Mouse (Mus musculus) neural tube, embryonic 13.5 days (tissue): ENCODE data around the gene Krtap9-5. TPM values are rescaled to one million over a fixed set of nuclear protein-coding genes. Genes with fewer than 3 reads are reported as not detected.

Source experiments
- ATAC-seq: fragments of 200-750 bp; cut with Nextera tagmentation; 2 replicates; pipeline ENCODE4 v1.8.0; 2017; ENCODE audit warnings: low read depth, mild to moderate bottlenecking, moderate TSS enrichment, moderate library complexity
- H3K27ac ChIP-seq: fragments of 300-500 bp; sonication (generic); replicated peaks from 2 replicates; pipeline ENCODE4 v1.5.1; 2015; ENCODE audit warnings: moderate library complexity, mild to moderate bottlenecking, inconsistent platforms
- H3K27me3 ChIP-seq: fragments of 300-500 bp; sonication (generic); 2 replicates; pipeline ENCODE4 v1.6.1; 2015; ENCODE audit warnings: mild to moderate bottlenecking, inconsistent platforms
- H3K36me3 ChIP-seq: fragments of 300-500 bp; sonication (generic); 2 replicates; pipeline ENCODE4 v1.6.1; 2015; ENCODE audit warnings: mild to moderate bottlenecking, inconsistent platforms
- H3K4me1 ChIP-seq: fragments of 300-500 bp; sonication (generic); replicated peaks from 2 replicates; pipeline ENCODE4 v1.6.1; 2015; ENCODE audit warnings: inconsistent platforms
- H3K4me2 ChIP-seq: fragments of 300-500 bp; sonication (generic); 2 replicates; pipeline ENCODE4 v1.6.1; 2015; ENCODE audit warnings: inconsistent platforms, mild to moderate bottlenecking, moderate library complexity
- H3K4me3 ChIP-seq: fragments of 300-500 bp; sonication (generic); 2 replicates; pipeline ENCODE4 v1.5.1; 2015; ENCODE audit warnings: mild to moderate bottlenecking, inconsistent platforms
- H3K9ac ChIP-seq: fragments of 300-500 bp; sonication (generic); 2 replicates; pipeline ENCODE4 v1.6.1; 2015; ENCODE audit warnings: moderate library complexity, mild to moderate bottlenecking, inconsistent platforms
- H3K9me3 ChIP-seq: fragments of 300-500 bp; sonication (generic); 2 replicates; pipeline ENCODE4 v1.6.1; 2016; ENCODE audit warnings: inconsistent platforms
- WGBS: fragments of 180-500 bp; shearing (Covaris S2); methylation state at CpG from one replicate; pipeline ENCODE4 v1.1.7; 2015; 5-methylcytosine and 5-hydroxymethylcytosine counted together
- polyA plus RNA-seq: library from polyadenylated mRNA; unstranded; fragments of >200 nt; fragmentation: Nextera tagmentation; extraction: Ambion mirVana; gene quantifications from 2 replicates; pipeline ENCODE4 v1.2.1, GENCODE M21; 2015

Gene Krtap9-5
- not detected in 2 replicates for polyA plus RNA-seq

DNA sequence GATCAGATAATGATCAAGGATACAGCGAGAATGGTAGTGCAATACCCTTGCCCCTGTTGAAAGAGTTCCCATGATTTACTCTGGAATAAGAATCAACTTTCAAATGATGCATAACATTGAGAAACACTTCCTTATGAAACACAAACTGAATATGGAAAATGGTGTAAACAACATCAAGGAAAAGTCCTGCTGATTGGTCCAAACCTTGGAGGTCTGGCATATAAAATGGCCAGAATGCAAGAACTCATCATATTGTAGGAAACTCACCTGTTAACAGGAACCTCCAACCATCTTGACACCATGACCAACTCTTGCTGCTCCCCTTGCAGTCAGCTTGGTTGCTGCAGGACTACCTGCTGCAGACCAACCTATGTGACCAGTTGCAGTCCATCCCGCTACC is at the start of gene Krtap9-5:
Gene Krtap9-5 (plus strand): TSS at position 301 of the 400 bp plus-strand sequence.
- 89% methylated on average over 2 of the region's 2 CpGs for WGBS

DNA sequence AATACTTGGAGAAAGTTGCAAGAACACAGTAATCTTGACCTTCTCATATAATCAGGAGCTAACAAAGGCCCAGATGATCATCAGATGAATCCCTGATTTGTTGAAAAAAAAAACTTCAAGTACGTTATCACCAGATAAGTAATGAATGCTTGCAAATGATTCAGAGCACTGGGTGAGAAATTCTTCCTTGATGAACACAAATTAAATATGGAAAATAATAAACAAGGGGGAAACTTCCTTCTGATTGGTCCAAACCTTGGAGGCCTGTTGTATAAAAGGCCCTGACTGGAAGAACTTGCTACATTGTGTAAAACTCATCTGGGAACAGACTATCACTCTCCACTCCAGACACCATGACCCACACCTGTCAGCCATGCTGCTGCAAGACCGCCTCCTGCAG is 40.7 kb upstream of the Krtap9-5 start, which contains the start of gene Krtap31-1:
Gene Krtap31-1 (plus strand): TSS at position 301 of the 400 bp plus-strand sequence.
- Histone ChIP-seq H3K27me3 (no peaks in the 10 kb centered on the region), H3K4me3 (no peak within 1 kb of the TSS), H3K9me3 (no peaks in the 10 kb centered on the region), H3K27ac (no peak within 1 kb of the TSS), H3K9ac (no peak within 1 kb of the TSS), H3K4me1 (no peaks in the 10 kb centered on the region), H3K4me2 (no peak within 1 kb of the TSS), H3K36me3 (no peaks in the 10 kb centered on the region)
- ATAC-seq = no peak
- WGBS = 86% methylated on average over 2 of the region's 2 CpGs

More for the DNA sequence above, at the start of gene Krtap9-5:
- H3K9me3 ChIP-seq = peaks cover under 1% of the 10 kb centered on the region; the same call in 1 of the 2 replicates
- no peak for ATAC-seq
- H3K36me3 ChIP-seq = no peaks in the 10 kb centered on the region
- H3K4me3 ChIP-seq = no peak within 1 kb of the TSS
- no peaks in the 10 kb centered on the region for H3K27me3 ChIP-seq
- no peak within 1 kb of the TSS for H3K9ac ChIP-seq
- no peak within 1 kb of the TSS for H3K4me2 ChIP-seq
- no peaks in the 10 kb centered on the region for H3K4me1 ChIP-seq
- H3K27ac ChIP-seq = no peak within 1 kb of the TSS

DNA sequence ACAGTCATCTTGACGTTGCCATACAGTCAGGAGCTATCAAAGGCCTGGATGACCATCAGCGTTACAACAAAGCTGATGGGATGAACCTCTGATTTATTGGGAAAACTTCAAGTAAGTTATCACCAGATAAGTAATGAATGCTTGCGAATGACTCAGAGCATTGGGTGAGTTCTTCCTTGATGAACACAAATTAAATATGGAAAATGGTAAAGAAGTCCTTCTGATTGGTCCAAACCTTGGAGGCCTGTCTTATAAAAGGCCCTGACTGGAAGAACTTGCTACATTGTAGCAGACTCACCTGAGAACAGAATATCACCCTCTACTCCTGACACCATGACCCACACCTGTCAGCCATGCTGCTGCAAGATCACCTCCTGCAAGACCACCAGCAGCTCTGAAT is 33.8 kb upstream of the Krtap9-5 start, which contains the start of gene Gm11565:
Gene Gm11565 (plus strand): TSS at position 301 of the 400 bp plus-strand sequence.
- Histone ChIP-seq H3K9me3 (no peaks in the 10 kb centered on the region), H3K36me3 (no peaks in the 10 kb centered on the region), H3K9ac (no peak within 1 kb of the TSS), H3K27me3 (no peaks in the 10 kb centered on the region), H3K4me2 (no peak within 1 kb of the TSS), H3K27ac (no peak within 1 kb of the TSS), H3K4me3 (no peak within 1 kb of the TSS), H3K4me1 (no peaks in the 10 kb centered on the region)
- WGBS = 89% methylated on average over 3 of the region's 3 CpGs
- no peak for ATAC-seq

DNA sequence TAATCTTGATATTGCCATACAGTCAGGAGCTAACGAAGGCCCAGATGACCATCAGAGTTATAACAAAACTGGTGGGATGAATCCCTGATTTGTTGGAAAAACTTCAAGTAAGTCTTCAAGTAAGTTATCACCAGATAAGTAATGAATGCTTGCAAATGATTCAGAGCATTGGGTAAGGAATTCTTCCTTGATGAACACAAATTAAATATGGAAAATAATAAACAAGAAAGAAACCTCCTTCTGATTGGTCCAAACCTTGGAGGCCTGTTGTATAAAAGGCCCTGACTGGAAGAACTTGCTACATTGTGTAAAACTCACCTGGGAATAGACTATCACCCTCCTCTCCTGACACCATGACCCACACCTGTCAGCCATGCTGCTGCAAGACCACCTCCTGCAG is 12.3 kb upstream of the Krtap9-5 start, which contains the start of gene Krtap31-2:
Gene Krtap31-2 (plus strand): TSS at position 301 of the 400 bp plus-strand sequence.
- H3K27me3 ChIP-seq = no peaks in the 10 kb centered on the region
- H3K4me3 ChIP-seq = no peak within 1 kb of the TSS
- H3K27ac ChIP-seq = no peak within 1 kb of the TSS
- no peaks in the 10 kb centered on the region for H3K36me3 ChIP-seq
- no peak within 1 kb of the TSS for H3K9ac ChIP-seq
- 91% methylated on average over 1 of the region's 1 CpGs for WGBS
- ATAC-seq = no peak
- no peak within 1 kb of the TSS for H3K4me2 ChIP-seq
- H3K9me3 ChIP-seq = no peaks in the 10 kb centered on the region
- no peaks in the 10 kb centered on the region for H3K4me1 ChIP-seq

DNA sequence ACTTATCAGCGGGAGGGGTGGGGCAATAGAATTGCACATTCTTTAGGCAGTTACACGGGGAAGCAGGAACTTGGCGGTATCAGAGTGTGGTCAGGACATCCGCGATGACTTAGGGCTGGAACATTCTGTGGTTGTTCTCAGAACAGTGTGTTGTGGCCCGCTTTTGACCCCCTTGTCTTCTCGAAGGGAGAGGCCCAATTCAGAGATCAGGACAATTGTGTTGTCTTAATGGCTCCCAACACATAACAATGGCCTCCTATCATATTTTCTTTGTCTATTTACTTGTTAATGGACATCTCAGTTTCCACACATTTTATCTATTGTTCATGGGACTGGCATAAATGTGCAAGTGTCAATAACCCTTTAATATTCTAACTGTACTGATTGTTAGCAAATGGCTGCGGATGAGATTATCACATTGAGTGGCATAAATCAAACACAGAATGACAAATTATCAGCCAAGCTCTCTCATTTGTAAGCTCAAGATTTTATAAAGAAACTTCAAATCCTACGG is 10.5 kb upstream of the Krtap9-5 start:
- no peak overlapping the region for H3K9ac ChIP-seq
- H3K4me1 ChIP-seq = no peaks in the 10 kb centered on the region
- H3K27me3 ChIP-seq = no peaks in the 10 kb centered on the region
- H3K4me3 ChIP-seq = no peak overlapping the region
- no peak overlapping the region for H3K4me2 ChIP-seq
- no peak overlapping the region for H3K27ac ChIP-seq
- no peaks in the 10 kb centered on the region for H3K9me3 ChIP-seq
- 87% methylated on average over 9 of the region's 9 CpGs for WGBS
- ATAC-seq = no peak
- H3K36me3 ChIP-seq = no peaks in the 10 kb centered on the region

DNA sequence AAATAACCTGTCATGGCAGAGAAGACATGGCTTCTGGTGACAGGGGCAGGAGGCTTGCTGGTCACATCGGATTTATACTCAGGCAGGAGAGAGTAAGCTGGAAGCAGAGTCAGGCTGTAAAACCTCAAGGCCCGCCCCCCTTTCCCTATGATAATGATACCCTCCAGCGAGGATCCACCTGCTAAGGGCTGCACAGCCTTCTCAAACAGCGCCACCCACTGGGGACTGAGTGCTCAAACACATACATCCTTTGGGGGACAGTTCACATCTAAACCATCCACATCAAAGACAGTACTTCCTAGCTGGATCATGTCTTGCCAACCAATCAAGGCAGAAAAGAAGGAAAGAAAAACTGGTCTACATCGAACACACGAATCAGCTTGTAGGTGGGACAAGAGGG is 15.9 kb downstream of the Krtap9-5 start:
- H3K36me3 ChIP-seq = no peaks in the 10 kb centered on the region
- 35% methylated on average over 6 of the region's 6 CpGs for WGBS

DNA sequence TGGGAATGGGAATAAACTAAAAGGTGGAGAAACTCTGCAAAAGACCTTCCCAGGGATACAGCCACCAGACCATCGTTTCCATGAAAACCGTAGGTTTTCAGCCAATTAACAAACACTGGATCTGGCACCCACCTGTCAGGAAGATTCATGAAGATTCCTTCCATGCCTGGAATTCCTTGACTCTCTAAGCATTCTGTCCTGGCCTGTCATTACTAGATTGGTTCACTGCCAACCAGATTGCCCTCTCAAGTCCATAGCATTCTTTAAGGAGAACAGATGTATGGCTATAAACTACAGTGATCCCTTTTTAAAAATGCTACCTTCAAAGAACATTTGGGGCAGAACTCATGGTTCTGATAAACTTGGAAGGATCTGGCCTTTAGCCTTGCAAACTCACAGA is 17.7 kb downstream of the Krtap9-5 start:
- Histone ChIP-seq H3K4me2 (no peak overlapping the region), H3K4me1 (no peaks in the 10 kb centered on the region), H3K27me3 (no peaks in the 10 kb centered on the region), H3K4me3 (no peak overlapping the region), H3K9me3 (no peaks in the 10 kb centered on the region), H3K36me3 (no peaks in the 10 kb centered on the region), H3K27ac (no peak overlapping the region), H3K9ac (no peak overlapping the region)
- ATAC-seq = no peak
- 66% methylated on average over 2 of the region's 2 CpGs for WGBS

More for the DNA sequence above, 15.9 kb downstream of the Krtap9-5 start:
- no peak overlapping the region for H3K4me2 ChIP-seq
- no peaks in the 10 kb centered on the region for H3K27me3 ChIP-seq
- H3K4me1 ChIP-seq = no peaks in the 10 kb centered on the region
- H3K9me3 ChIP-seq = no peaks in the 10 kb centered on the region
- H3K4me3 ChIP-seq = no peak overlapping the region
- ATAC-seq = no peak
- no peak overlapping the region for H3K9ac ChIP-seq
- no peak overlapping the region for H3K27ac ChIP-seq

DNA sequence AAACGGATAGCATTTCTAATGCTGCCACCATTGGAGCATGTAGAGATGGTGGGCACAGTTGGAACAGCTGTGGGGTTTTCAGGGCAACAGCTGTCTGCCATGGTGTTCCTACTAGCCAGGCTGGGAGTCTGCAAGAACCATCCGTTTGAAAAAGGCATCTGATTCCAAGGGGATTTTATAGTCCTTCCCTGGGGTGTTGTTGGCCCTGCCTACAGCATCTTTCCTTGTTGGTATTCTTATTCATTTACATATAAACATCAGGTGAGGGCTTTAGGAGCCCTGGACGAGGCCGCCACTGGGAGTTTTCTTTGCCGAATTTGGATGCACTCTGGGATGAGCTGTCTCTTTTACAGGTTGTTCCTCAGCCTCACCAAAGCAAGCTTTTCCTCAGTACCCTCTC is 30.7 kb downstream of the Krtap9-5 start, which contains the start of gene Krtap29-1:
Gene Krtap29-1 (minus strand): TSS at position 101 of the 400 bp plus-strand sequence.
- no peak within 1 kb of the TSS for H3K4me3 ChIP-seq
- no peak for ATAC-seq
- 61% methylated on average over 5 of the region's 5 CpGs for WGBS

DNA sequence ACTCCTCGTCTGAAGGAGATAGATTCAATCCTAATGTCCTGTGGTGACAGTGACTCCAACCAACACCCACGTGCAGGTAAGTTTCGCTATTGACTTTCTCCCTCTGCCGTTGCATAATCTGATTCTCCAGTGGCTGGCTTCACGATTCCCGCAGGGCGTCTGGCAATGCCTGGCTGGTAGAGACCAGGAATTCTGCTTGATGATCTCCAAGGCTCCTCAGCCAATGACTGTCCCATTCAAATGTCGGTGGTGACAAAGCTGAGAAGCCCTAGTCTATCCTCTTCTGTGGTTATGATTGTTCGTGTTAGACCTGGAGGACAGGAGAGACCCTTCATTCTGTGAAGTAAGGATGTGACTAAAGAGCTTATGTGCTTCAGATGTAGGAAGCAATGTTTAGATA is 34.5 kb downstream of the Krtap9-5 start:
- no peak for ATAC-seq
- Histone ChIP-seq H3K4me1 (peaks cover 6% of the 10 kb centered on the region; the same call in 1 of the 2 replicates), H3K27me3 (no peaks in the 10 kb centered on the region), H3K36me3 (no peaks in the 10 kb centered on the region), H3K4me2 (no peak overlapping the region), H3K27ac (no peak overlapping the region), H3K9me3 (no peaks in the 10 kb centered on the region), H3K4me3 (no peak overlapping the region), H3K9ac (no peak overlapping the region)
- 89% methylated on average over 9 of the region's 9 CpGs for WGBS

More for the DNA sequence above, 30.7 kb downstream of the Krtap9-5 start, which contains the start of gene Krtap29-1:
- peaks cover 3% of the 10 kb centered on the region; the same call in 1 of the 2 replicates for H3K9me3 ChIP-seq
- no peaks in the 10 kb centered on the region for H3K36me3 ChIP-seq
- no peak within 1 kb of the TSS for H3K27ac ChIP-seq
- H3K27me3 ChIP-seq = no peaks in the 10 kb centered on the region
- H3K9ac ChIP-seq = no peak within 1 kb of the TSS
- no peaks in the 10 kb centered on the region for H3K4me1 ChIP-seq
- no peak within 1 kb of the TSS for H3K4me2 ChIP-seq

DNA sequence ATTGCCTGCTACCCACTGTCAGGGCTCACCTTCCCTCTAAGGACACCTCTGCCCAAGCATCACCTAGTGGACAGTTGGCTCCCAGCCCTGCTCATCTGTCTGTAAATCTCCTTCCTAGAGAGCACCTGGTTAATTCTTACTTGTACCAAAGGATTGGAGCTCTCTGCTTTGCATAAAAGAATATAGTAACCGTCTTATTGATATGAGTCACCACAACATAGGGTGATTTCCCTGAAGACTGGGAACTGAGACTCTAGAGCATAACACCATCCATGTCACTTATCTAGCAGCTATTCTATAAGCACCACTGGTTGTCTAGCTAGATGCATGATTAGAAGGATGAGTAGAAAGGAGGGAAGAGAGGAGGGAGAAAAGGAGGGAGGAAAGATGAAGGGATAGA is 35.2 kb downstream of the Krtap9-5 start:
- no peak for ATAC-seq
- Histone ChIP-seq H3K4me2 (no peak overlapping the region), H3K36me3 (no peaks in the 10 kb centered on the region), H3K4me1 (peaks cover 6% of the 10 kb centered on the region; the same call in 1 of the 2 replicates), H3K9ac (no peak overlapping the region), H3K9me3 (no peaks in the 10 kb centered on the region), H3K27me3 (no peaks in the 10 kb centered on the region), H3K4me3 (no peak overlapping the region), H3K27ac (no peak overlapping the region)
- 90% methylated on average over 1 of the region's 1 CpGs for WGBS

DNA sequence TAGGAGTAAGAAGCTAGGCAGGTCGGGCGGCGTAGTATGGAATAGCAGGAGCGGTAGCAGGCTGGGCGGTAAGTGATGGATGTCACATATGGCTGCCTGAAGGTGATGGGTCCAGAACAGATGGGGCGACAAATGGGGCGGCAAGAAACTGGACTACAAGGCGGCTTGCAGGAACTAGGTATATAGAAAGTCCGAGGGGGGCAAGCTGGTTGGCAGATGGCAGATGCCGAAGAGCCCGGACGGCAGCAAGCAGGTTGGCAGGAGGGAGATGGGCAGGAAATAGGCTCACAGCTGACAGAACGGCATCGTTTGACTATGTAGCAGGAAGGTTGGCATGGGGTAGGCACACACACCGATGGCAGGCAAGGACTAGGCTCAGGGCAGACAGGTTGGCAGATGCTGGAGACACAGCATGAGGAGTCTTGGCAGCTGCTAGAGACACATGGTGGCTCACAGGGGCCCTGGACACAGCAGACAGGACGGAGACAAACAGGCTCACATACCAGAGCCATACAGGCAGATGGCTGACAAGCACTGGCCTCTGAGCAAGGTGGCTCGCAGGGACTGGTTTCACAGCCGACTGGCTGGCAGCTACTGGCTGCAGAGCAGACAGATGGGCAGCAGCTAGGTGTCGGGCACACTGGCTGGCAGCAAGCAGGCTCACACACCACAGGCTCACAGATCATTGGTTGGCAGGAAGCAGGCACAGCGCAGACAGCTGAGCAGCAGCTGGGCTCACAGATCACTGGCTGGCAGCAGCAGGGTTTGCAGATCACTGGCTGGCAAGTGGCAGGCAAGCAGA is 37.2 kb downstream of the Krtap9-5 start:
- WGBS = 75% methylated on average over 20 of the region's 20 CpGs
- H3K9ac ChIP-seq = no peak overlapping the region

DNA sequence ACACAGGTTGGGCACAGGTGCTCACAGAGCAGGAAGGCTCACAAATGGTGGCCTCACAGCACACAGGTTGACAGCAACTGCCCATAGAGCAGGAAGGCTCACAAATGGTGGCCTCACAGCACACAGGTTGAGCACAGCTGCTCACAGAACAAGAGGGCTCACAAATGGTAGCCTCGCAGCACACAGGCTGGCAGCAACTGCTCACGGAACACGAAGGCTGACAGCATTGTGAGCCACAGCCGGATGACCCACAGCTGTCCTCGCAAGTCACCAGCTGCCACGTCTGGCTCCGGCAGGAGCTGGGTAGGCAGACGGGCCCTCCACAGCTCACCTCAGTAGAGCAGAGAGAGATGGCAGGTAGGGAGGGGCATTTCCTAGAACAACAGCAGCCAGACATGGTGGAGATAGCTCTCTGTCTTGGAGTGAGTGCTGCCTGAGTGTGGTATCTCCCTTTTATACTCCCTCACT is 37.9 kb downstream of the Krtap9-5 start, which contains the start of gene Krtap16-1:
Gene Krtap16-1 (minus strand): TSS at position 418 of the 468 bp plus-strand sequence.
- peaks cover 6% of the 10 kb centered on the region; the same call in 1 of the 2 replicates for H3K4me1 ChIP-seq
- WGBS = 77% methylated on average over 8 of the region's 8 CpGs
- ATAC-seq = 0 out of 2 replicates have a peak, but pooled peaks have one; percentile 15
- 0 out of 2 replicates have a peak within 1 kb of the TSS, but pooled peaks have one; percentile 38 for H3K27ac ChIP-seq
- 0 out of 2 replicates have a peak within 1 kb of the TSS, but pooled peaks have one; percentile 7 for H3K4me2 ChIP-seq
- no peaks in the 10 kb centered on the region for H3K36me3 ChIP-seq
- no peak within 1 kb of the TSS for H3K4me3 ChIP-seq
- H3K9me3 ChIP-seq = no peaks in the 10 kb centered on the region
- no peaks in the 10 kb centered on the region for H3K27me3 ChIP-seq
- H3K9ac ChIP-seq = no peak within 1 kb of the TSS

More for the DNA sequence above, 37.2 kb downstream of the Krtap9-5 start:
- H3K27me3 ChIP-seq = no peaks in the 10 kb centered on the region
- H3K4me1 ChIP-seq = peaks cover 6% of the 10 kb centered on the region; the same call in 1 of the 2 replicates
- no peak overlapping the region for H3K4me3 ChIP-seq
- no peaks in the 10 kb centered on the region for H3K9me3 ChIP-seq
- H3K36me3 ChIP-seq = no peaks in the 10 kb centered on the region
- 0 out of 2 replicates have a peak overlapping the region, but pooled peaks have one; percentile 38 for H3K27ac ChIP-seq
- H3K4me2 ChIP-seq = 0 out of 2 replicates have a peak overlapping the region, but pooled peaks have one; percentile 7
- peak; percentile 91 for ATAC-seq
